Comparison of ENCODE assay signal across 9 mouse cellular contexts in the genomic region with DNA sequence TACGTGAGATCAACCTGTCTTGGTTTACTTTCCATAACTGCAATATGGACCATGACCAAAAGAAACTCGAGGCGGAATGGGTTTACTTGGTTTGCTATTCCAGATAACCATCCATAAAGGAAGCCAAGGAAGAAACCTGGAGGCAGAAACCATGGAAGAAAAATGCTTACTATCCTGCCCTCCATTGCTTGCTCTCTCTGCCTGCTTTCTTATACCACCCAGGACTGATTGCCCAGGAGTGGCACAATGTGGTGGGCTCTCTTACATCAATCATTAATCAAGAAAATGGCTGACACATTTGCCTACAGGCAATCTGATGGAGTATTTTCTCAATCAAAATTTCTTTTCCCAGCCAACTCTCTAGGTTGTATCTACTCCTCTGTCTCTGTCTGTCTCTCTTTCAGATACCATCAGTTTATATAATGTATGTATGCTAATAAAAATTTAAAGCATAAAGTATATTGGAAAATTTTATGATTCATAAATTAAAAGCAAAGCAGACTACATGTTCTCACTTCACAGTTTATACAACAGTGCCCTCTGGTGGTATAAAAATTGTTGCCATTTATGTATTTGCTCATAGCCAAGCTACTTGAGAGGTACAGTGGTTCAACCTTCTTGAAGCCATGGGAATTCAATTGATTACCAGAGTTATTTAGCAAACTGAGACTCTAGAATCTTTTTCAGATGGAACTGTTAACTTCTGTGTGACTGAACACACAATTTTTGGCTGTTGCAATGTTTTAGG.
A peak's percentile ranks its signal among the peaks of the same experiment; 100 is the strongest.
DNase-seq lines count a peak whose midpoint lies in the region; ATAC-seq and TF ChIP-seq lines count a peak whose summit lies in the region.
"Had no signal": no experiment of that assay in that cellular context is flagged by ENCODE, and none has a peak within 500 bp of the region (broad histone marks: within the 10 kb centered on the region; RNA-seq: fewer than 3 reads in every experiment).

No protein-coding gene starts in this region.

- H3K9ac ChIP-seq in intestine, postnatal 0 days (ENCODE audit: low read depth, low read length), result no peak overlapping the region
- H3K9ac ChIP-seq in intestine, embryonic 16.5 days (ENCODE audit: low read depth, low read length), result no peak overlapping the region
- no peak overlapping the region for H3K9ac ChIP-seq in forebrain, embryonic 12.5 days
- no peak overlapping the region for H3K9ac ChIP-seq in lung, postnatal 0 days (replicated peaks; ENCODE audit: low read depth)
- H3K9ac ChIP-seq: limb, embryonic 13.5 days had no signal

- 69% methylated on average over 3 of the region's 3 CpGs for WGBS in intestine, postnatal 0 days
- 76% methylated on average over 3 of the region's 3 CpGs for WGBS in intestine, embryonic 16.5 days
- WGBS in forebrain, embryonic 12.5 days, result 78% methylated on average over 3 of the region's 3 CpGs
- WGBS in lung, postnatal 0 days, result 65% methylated on average over 3 of the region's 3 CpGs

- no peaks in the 10 kb centered on the region for H3K4me1 ChIP-seq in intestine, postnatal 0 days (replicated peaks; ENCODE audit: control insufficient read depth, insufficient read depth, low read length)
- H3K4me1 ChIP-seq in intestine, embryonic 16.5 days (ENCODE audit: control insufficient read depth, insufficient read depth, low read length), result no peaks in the 10 kb centered on the region
- 0 out of 2 replicates have a peak, but pooled peaks cover 4% of the 10 kb centered on the region for H3K4me1 ChIP-seq in forebrain, embryonic 12.5 days
- no peaks in the 10 kb centered on the region for H3K4me1 ChIP-seq in lung, postnatal 0 days (ENCODE audit: insufficient read depth, low read depth, low read length)
- H3K4me1 ChIP-seq: limb, embryonic 13.5 days had no signal

- H3K27me3 ChIP-seq in intestine, postnatal 0 days (replicated peaks; ENCODE audit: control insufficient read depth, insufficient read depth, low read length), result no peaks in the 10 kb centered on the region
- H3K27me3 ChIP-seq in intestine, embryonic 16.5 days (replicated peaks; ENCODE audit: control insufficient read depth, insufficient read depth, low read length), result no peaks in the 10 kb centered on the region
- no peaks in the 10 kb centered on the region for H3K27me3 ChIP-seq in Patski
- peaks cover 8% of the 10 kb centered on the region; the same call in 1 of the 2 replicates for H3K27me3 ChIP-seq in forebrain, embryonic 12.5 days
- no peaks in the 10 kb centered on the region for H3K27me3 ChIP-seq in lung, postnatal 0 days (replicated peaks; ENCODE audit: insufficient read depth, low read length)
- H3K27me3 ChIP-seq in splenic B cell, adult 2 months (ENCODE audit: control insufficient read depth, insufficient read depth, low read length, poor library complexity, severe bottlenecking), result no peaks in the 10 kb centered on the region; the same call in 1 of the 2 replicates

- no peak for ATAC-seq in intestine, postnatal 0 days
- no peak for ATAC-seq in intestine, embryonic 16.5 days
- no peak for ATAC-seq in Patski
- peak; percentile 72; the same call in 1 of the 2 replicates for ATAC-seq in forebrain, embryonic 12.5 days (ENCODE audit: low FRiP score)
- no peak for ATAC-seq in lung, postnatal 0 days

- POLR2A ChIA-PET in Patski (lab: Charles Lee), result no interaction called here

- no peak overlapping the region for H3K4me3 ChIP-seq in intestine, postnatal 0 days (ENCODE audit: low read depth, low read length)
- no peak overlapping the region for H3K4me3 ChIP-seq in intestine, embryonic 16.5 days (ENCODE audit: low read length)
- H3K4me3 ChIP-seq in forebrain, embryonic 12.5 days (replicated peaks), result no peak overlapping the region
- H3K4me3 ChIP-seq in lung, postnatal 0 days (ENCODE audit: low read depth, low read length), result no peak overlapping the region
- H3K4me3 ChIP-seq: limb, embryonic 13.5 days had no signal

- H3K27ac ChIP-seq in intestine, postnatal 0 days (ENCODE audit: low read depth, low read length), result no peak overlapping the region
- no peak overlapping the region for H3K27ac ChIP-seq in intestine, embryonic 16.5 days (ENCODE audit: low read length)
- H3K27ac ChIP-seq in forebrain, embryonic 12.5 days, result no peak overlapping the region
- H3K27ac ChIP-seq in lung, postnatal 0 days (ENCODE audit: low read length), result no peak overlapping the region
- H3K27ac ChIP-seq: limb, embryonic 13.5 days had no signal

- H3K4me2 ChIP-seq in intestine, postnatal 0 days (replicated peaks; ENCODE audit: low read depth), result no peak overlapping the region
- H3K4me2 ChIP-seq in intestine, embryonic 16.5 days (ENCODE audit: low read depth, low read length), result no peak overlapping the region
- no peak overlapping the region for H3K4me2 ChIP-seq in forebrain, embryonic 12.5 days
- no peak overlapping the region for H3K4me2 ChIP-seq in lung, postnatal 0 days (replicated peaks; ENCODE audit: low read depth, low read length)
- H3K4me2 ChIP-seq: limb, embryonic 13.5 days had no signal

- H3K36me3 ChIP-seq in intestine, postnatal 0 days (ENCODE audit: control insufficient read depth, insufficient read depth), result no peaks in the 10 kb centered on the region
- H3K36me3 ChIP-seq in intestine, embryonic 16.5 days (ENCODE audit: control insufficient read depth, insufficient read depth, low read length), result no peaks in the 10 kb centered on the region
- H3K36me3 ChIP-seq in forebrain, embryonic 12.5 days (replicated peaks), result no peaks in the 10 kb centered on the region
- H3K36me3 ChIP-seq in lung, postnatal 0 days (ENCODE audit: insufficient read depth, low read length), result no peaks in the 10 kb centered on the region
- H3K36me3 ChIP-seq in splenic B cell, adult 2 months (ENCODE audit: control insufficient read depth, insufficient read depth, low read length, poor library complexity, severe bottlenecking), result no peaks in the 10 kb centered on the region
- H3K36me3 ChIP-seq: limb, embryonic 13.5 days had no signal

- H3K9me3 ChIP-seq in intestine, postnatal 0 days (ENCODE audit: control insufficient read depth), result no peaks in the 10 kb centered on the region
- H3K9me3 ChIP-seq in intestine, embryonic 16.5 days (ENCODE audit: control insufficient read depth, low read length), result no peaks in the 10 kb centered on the region
- H3K9me3 ChIP-seq in forebrain, embryonic 12.5 days, result no peaks in the 10 kb centered on the region
- no peaks in the 10 kb centered on the region for H3K9me3 ChIP-seq in lung, postnatal 0 days (ENCODE audit: low read length)
- H3K9me3 ChIP-seq: limb, embryonic 13.5 days had no signal

- no peak for TF ChIP-seq EP300 in lung, postnatal 0 days (IDR thresholded peaks at IDR 0.05)

- CTCF ChIA-PET in Patski (lab: Charles Lee), result interaction anchor here (0.7 to 1.0 kb wide), 3 partner anchors 10 to 90 kb away, joined by 3 to 5 read pairs (median 3); no protein-coding TSS in a partner anchor

- TF ChIP-seq CTCF in intestine, postnatal 0 days (IDR thresholded peaks at IDR 0.05; ENCODE audit: low read depth), result peak; percentile 79
- TF ChIP-seq CTCF in Patski (IDR thresholded peaks at IDR 0.05), result peak; percentile 23
- TF ChIP-seq CTCF in lung, postnatal 0 days (IDR thresholded peaks at IDR 0.05), result peak; percentile 75

- in situ Hi-C loops in Patski (cut with MboI; ENCODE audit: low pct_unique_long_range_greater_than_20kb), result loop anchor here (5.0 kb wide), 1 partner anchor 83 kb away; no protein-coding TSS in a partner anchor

- DNase-seq in B cell, adult 2 months, result peak; percentile 14 to 24
- peak; percentile 1 for DNase-seq in Patski (ENCODE audit: low read depth, low spot score)
- DNase-seq in lung, postnatal 0 days (ENCODE audit: low spot score), result peak; percentile 72
- DNase-seq in splenic B cell, adult 2 months (ENCODE audit: low read depth, low spot score), result peak; percentile 78
- DNase-seq in thymus, postnatal 36 days, result no peak

Comparison
In these comparisons a context has a peak if more than half of its experiments do, and no peak if none do; other contexts are left out.
1. CTCF ChIP-seq: peak in every context shown above with its lines; median percentile 79 in intestine, postnatal 0 days; 75 in lung, postnatal 0 days; 23 in Patski.
2. DNase-seq: peak in B cell, adult 2 months (2 of 2), Patski (single experiment), lung, postnatal 0 days (single experiment) and splenic B cell, adult 2 months (single experiment); none in thymus, postnatal 36 days (0 of 2).